ENCODE assay signal across 26 mouse cellular contexts in the genomic region with DNA sequence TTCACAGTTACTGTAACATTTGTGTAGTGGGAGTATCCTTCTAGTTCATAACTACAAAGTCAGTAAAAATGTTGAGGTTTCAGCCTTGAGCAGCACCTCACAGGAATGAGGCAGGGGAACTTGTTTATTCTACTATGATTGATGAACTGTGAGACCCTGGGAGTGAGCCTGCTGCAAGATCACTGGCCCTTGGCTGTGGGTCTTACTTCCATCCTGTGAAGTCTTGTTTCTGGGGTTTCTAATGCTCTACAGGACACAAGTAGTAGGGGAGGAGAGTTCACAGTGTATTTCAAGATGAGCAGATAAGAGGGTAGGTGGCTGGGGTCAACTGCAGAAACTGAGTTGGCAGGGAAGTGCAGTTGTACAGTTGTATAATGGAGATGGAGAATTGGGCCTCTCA.
DNase-seq lines count a peak whose midpoint lies in the region; ATAC-seq and TF ChIP-seq lines count a peak whose summit lies in the region.
"Had no signal": no experiment of that assay in that cellular context is flagged by ENCODE, and none has a peak within 500 bp of the region (broad histone marks: within the 10 kb centered on the region; RNA-seq: fewer than 3 reads in every experiment).

No protein-coding gene starts in this region.

- H3K4me2 ChIP-seq in kidney, postnatal 0 days (ENCODE audit: low read length) = no peak overlapping the region
- H3K4me2 ChIP-seq in kidney, embryonic 14.5 days (replicated peaks; ENCODE audit: low read depth, low read length) = no peak overlapping the region
- H3K4me2 ChIP-seq in lung, embryonic 15.5 days = no peak overlapping the region
- H3K4me2 ChIP-seq: forebrain, embryonic 13.5 days; heart, embryonic 13.5 days had no signal

- H3K9me3 ChIP-seq in kidney, postnatal 0 days (replicated peaks; ENCODE audit: low read length) = no peaks in the 10 kb centered on the region
- no peaks in the 10 kb centered on the region for H3K9me3 ChIP-seq in kidney, embryonic 14.5 days (ENCODE audit: control insufficient read depth, low read length)
- H3K9me3 ChIP-seq in lung, embryonic 15.5 days = no peaks in the 10 kb centered on the region
- H3K9me3 ChIP-seq: forebrain, embryonic 10.5 days; forebrain, embryonic 13.5 days; G1E; heart, embryonic 10.5 days; heart, embryonic 13.5 days had no signal

- no peak overlapping the region for H3K4me3 ChIP-seq in kidney, postnatal 0 days (replicated peaks; ENCODE audit: low read depth, low read length)
- H3K4me3 ChIP-seq in kidney, embryonic 14.5 days (ENCODE audit: low read length) = no peak overlapping the region
- no peak overlapping the region for H3K4me3 ChIP-seq in lung, embryonic 15.5 days
- H3K4me3 ChIP-seq in left cerebral cortex, adult 2 months = no peak overlapping the region
- H3K4me3 ChIP-seq: forebrain, embryonic 10.5 days; forebrain, embryonic 13.5 days; heart, adult 2 months; heart, embryonic 10.5 days; heart, embryonic 13.5 days had no signal

- peak; percentile 8 for DNase-seq in kidney, postnatal 0 days (ENCODE audit: low spot score)
- DNase-seq in lung, postnatal 4 days = no peak
- peak; percentile 17 for DNase-seq in lung, postnatal 25 days (ENCODE audit: low spot score)
- DNase-seq in yolk sac, embryonic 10.5 days (ENCODE audit: low spot score) = peak; percentile 17
- no peak for DNase-seq in left cerebral cortex, adult 2 months (ENCODE audit: extremely low spot score in 1 of 2, low spot score in 2 of 2)
- DNase-seq: adrenal gland, postnatal 10 days; adrenal gland, postnatal 36 days; B cell, adult 2 months; cerebellum, adult 18-20 months; cerebellum, adult 9-10 months; cerebellum, postnatal 14 days; gastrocnemius, postnatal 10 days; gastrocnemius, postnatal 36 days; heart, adult 2 months; heart, postnatal 14 days; heart, postnatal 4 days had no signal

- no peaks in the 10 kb centered on the region for H3K36me3 ChIP-seq in kidney, postnatal 0 days (ENCODE audit: insufficient read depth, low read length)
- no peaks in the 10 kb centered on the region for H3K36me3 ChIP-seq in kidney, embryonic 14.5 days (ENCODE audit: control insufficient read depth, insufficient read depth, low read length)
- no peaks in the 10 kb centered on the region for H3K36me3 ChIP-seq in lung, embryonic 15.5 days
- H3K36me3 ChIP-seq: forebrain, embryonic 10.5 days; G1E; heart, embryonic 10.5 days; heart, embryonic 13.5 days had no signal

- H3K27ac ChIP-seq in kidney, postnatal 0 days = no peak overlapping the region
- H3K27ac ChIP-seq in kidney, embryonic 14.5 days (ENCODE audit: low read depth, low read length) = no peak overlapping the region
- peak overlapping the region; percentile 55 for H3K27ac ChIP-seq in lung, embryonic 15.5 days
- no peak overlapping the region for H3K27ac ChIP-seq in left cerebral cortex, adult 2 months
- H3K27ac ChIP-seq: forebrain, embryonic 10.5 days; forebrain, embryonic 13.5 days; heart, adult 2 months; heart, embryonic 10.5 days; heart, embryonic 13.5 days had no signal

- H3K4me1 ChIP-seq in kidney, postnatal 0 days (replicated peaks; ENCODE audit: insufficient read depth, low read length) = no peaks in the 10 kb centered on the region
- no peaks in the 10 kb centered on the region for H3K4me1 ChIP-seq in kidney, embryonic 14.5 days (ENCODE audit: control insufficient read depth, insufficient read depth, low read length)
- 0 out of 2 replicates have a peak, but pooled peaks cover 6% of the 10 kb centered on the region for H3K4me1 ChIP-seq in lung, embryonic 15.5 days
- H3K4me1 ChIP-seq: forebrain, embryonic 10.5 days; forebrain, embryonic 13.5 days; heart, embryonic 10.5 days had no signal

- TF ChIP-seq CTCF in kidney, postnatal 0 days (IDR thresholded peaks at IDR 0.05; ENCODE audit: low read depth) = no peak
- TF ChIP-seq CTCF in left cerebral cortex, adult 2 months (IDR thresholded peaks at IDR 0.05) = no peak

- intact Hi-C loops in left cerebral cortex, adult 2 months (cut with DNase I) = no loop called here

- ATAC-seq in kidney, postnatal 0 days (replicated peaks; ENCODE audit: low FRiP score, low read depth) = no peak
- ATAC-seq in kidney, embryonic 14.5 days (ENCODE audit: low FRiP score, low TSS enrichment) = no peak
- ATAC-seq in lung, embryonic 15.5 days (ENCODE audit: borderline replicate concordance, extremely low read depth, low FRiP score, low TSS enrichment) = peak; percentile 52; the same call in 1 of the 2 replicates
- ATAC-seq: forebrain, embryonic 13.5 days; forebrain, embryonic 16.5 days; Patski had no signal

- H3K9ac ChIP-seq in kidney, postnatal 0 days (ENCODE audit: low read depth, low read length) = no peak overlapping the region
- H3K9ac ChIP-seq in kidney, embryonic 14.5 days (ENCODE audit: low read depth, low read length) = no peak overlapping the region
- no peak overlapping the region for H3K9ac ChIP-seq in lung, embryonic 15.5 days
- H3K9ac ChIP-seq: forebrain, embryonic 13.5 days; heart, embryonic 13.5 days had no signal

- H3K27me3 ChIP-seq in kidney, postnatal 0 days (ENCODE audit: insufficient read depth, low read length) = no peaks in the 10 kb centered on the region
- H3K27me3 ChIP-seq in kidney, embryonic 14.5 days (ENCODE audit: control insufficient read depth, insufficient read depth, low read length) = no peaks in the 10 kb centered on the region
- H3K27me3 ChIP-seq in lung, embryonic 15.5 days = no peaks in the 10 kb centered on the region
- H3K27me3 ChIP-seq: CH12.LX; forebrain, embryonic 13.5 days; heart, embryonic 13.5 days; Patski had no signal

Comparison
In these comparisons a context has a peak if more than half of its experiments do, and no peak if none do; other contexts are left out.
1. DNase-seq: peak in kidney, postnatal 0 days (single experiment), lung, postnatal 25 days (single experiment) and yolk sac, embryonic 10.5 days (single experiment); none in lung, postnatal 4 days (0 of 2) and left cerebral cortex, adult 2 months (0 of 2).